Mouse (Mus musculus): Measurements from ENCODE around the gene Psg29. TPM values are rescaled to one million over a fixed set of nuclear protein-coding genes. Genes with fewer than 3 reads are reported as not detected.

Gene Psg29
- polyA plus RNA-seq (2012; ENCODE audit: insufficient read depth, insufficient read length, low replicate concordance, missing spikeins): not detected in 2 replicates

- Histone ChIP-seq H3K4me1 (ENCODE audit: control insufficient read depth, insufficient read depth, low read length) (no peaks in the 10 kb centered on the region), H3K27ac (ENCODE audit: insufficient read depth, low read depth, low read length) (no peak within 1 kb of the TSS), H3K4me3 (ENCODE audit: insufficient read depth, low read depth, low read length) (no peak within 1 kb of the TSS)
- TF ChIP-seq CTCF (IDR thresholded peaks at IDR 0.05; ENCODE audit: insufficient read depth, low read depth, low read length): no peak
- TF ChIP-seq POLR2A (IDR thresholded peaks at IDR 0.05; ENCODE audit: insufficient read depth, low read depth, low read length): no peak
Observed at GRCm38 (mm10) chr7:17203177-17203576, at the start of gene Psg29. Gene Psg29, plus strand, starts transcription at chr7:17203477.

- WGBS: 38% methylated on average over 2 of the region's 2 CpGs
- no peak overlapping the region for H3K4me3 ChIP-seq (ENCODE audit: insufficient read depth, low read depth, low read length)
Observed at GRCm38 (mm10) chr7:17155634-17156033, 47.6 kb upstream of the Psg29 start.

GRCm38 (mm10) chr7:17156885-17157677 is 46.2 kb upstream of the Psg29 start:
- Histone ChIP-seq H3K4me3 (ENCODE audit: insufficient read depth, low read depth, low read length) (no peak overlapping the region), H3K27ac (ENCODE audit: insufficient read depth, low read depth, low read length) (no peak overlapping the region), H3K4me1 (ENCODE audit: control insufficient read depth, insufficient read depth, low read length) (no peaks in the 10 kb centered on the region)
- no peak for TF ChIP-seq CTCF (IDR thresholded peaks at IDR 0.05; ENCODE audit: insufficient read depth, low read depth, low read length)
- no peak for TF ChIP-seq POLR2A (IDR thresholded peaks at IDR 0.05; ENCODE audit: insufficient read depth, low read depth, low read length)
- WGBS: 69% methylated on average over 3 of the region's 3 CpGs

More at GRCm38 (mm10) chr7:17155634-17156033, 47.6 kb upstream of the Psg29 start:
- Histone ChIP-seq H3K27ac (ENCODE audit: insufficient read depth, low read depth, low read length) (no peak overlapping the region), H3K4me1 (ENCODE audit: control insufficient read depth, insufficient read depth, low read length) (no peaks in the 10 kb centered on the region)
- TF ChIP-seq POLR2A (IDR thresholded peaks at IDR 0.05; ENCODE audit: insufficient read depth, low read depth, low read length) (no peak), CTCF (IDR thresholded peaks at IDR 0.05; ENCODE audit: insufficient read depth, low read depth, low read length) (no peak)

- Histone ChIP-seq H3K27ac (ENCODE audit: insufficient read depth, low read depth, low read length) (no peak overlapping the region), H3K4me3 (ENCODE audit: insufficient read depth, low read depth, low read length) (no peak overlapping the region), H3K4me1 (ENCODE audit: control insufficient read depth, insufficient read depth, low read length) (no peaks in the 10 kb centered on the region)
- 73% methylated on average over 7 of the region's 7 CpGs for WGBS
- TF ChIP-seq POLR2A (IDR thresholded peaks at IDR 0.05; ENCODE audit: insufficient read depth, low read depth, low read length) (no peak), CTCF (IDR thresholded peaks at IDR 0.05; ENCODE audit: insufficient read depth, low read depth, low read length) (no peak)
Observed at GRCm38 (mm10) chr7:17159011-17159410, 44.3 kb upstream of the Psg29 start.

GRCm38 (mm10) chr7:17171827-17172226 is 31.4 kb upstream of the Psg29 start:
- no peak overlapping the region for H3K27ac ChIP-seq (ENCODE audit: insufficient read depth, low read depth, low read length)
- TF ChIP-seq POLR2A (IDR thresholded peaks at IDR 0.05; ENCODE audit: insufficient read depth, low read depth, low read length): no peak
- no peak for TF ChIP-seq CTCF (IDR thresholded peaks at IDR 0.05; ENCODE audit: insufficient read depth, low read depth, low read length)
- H3K4me1 ChIP-seq (ENCODE audit: control insufficient read depth, insufficient read depth, low read length): no peaks in the 10 kb centered on the region
- no peak overlapping the region for H3K4me3 ChIP-seq (ENCODE audit: insufficient read depth, low read depth, low read length)
- WGBS: 87% methylated on average over 4 of the region's 4 CpGs

- TF ChIP-seq POLR2A (IDR thresholded peaks at IDR 0.05; ENCODE audit: insufficient read depth, low read depth, low read length) (no peak), CTCF (IDR thresholded peaks at IDR 0.05; ENCODE audit: insufficient read depth, low read depth, low read length) (no peak)
- H3K4me1 ChIP-seq (ENCODE audit: control insufficient read depth, insufficient read depth, low read length): no peaks in the 10 kb centered on the region
- 65% methylated on average over 3 of the region's 3 CpGs for WGBS
- no peak overlapping the region for H3K4me3 ChIP-seq (ENCODE audit: insufficient read depth, low read depth, low read length)
- no peak overlapping the region for H3K27ac ChIP-seq (ENCODE audit: insufficient read depth, low read depth, low read length)
Observed at GRCm38 (mm10) chr7:17205530-17206184, 2.4 kb downstream of the Psg29 start.

Other genes starting within 250 kb of the Psg29 start
- not detected in 2 replicates for gene Pnmal1, start 243.8 kb upstream of the Psg29 start, polyA plus RNA-seq (2012; ENCODE audit: insufficient read depth, insufficient read length, low replicate concordance, missing spikeins)
- gene Gm42372, start 220.4 kb upstream of the Psg29 start, polyA plus RNA-seq (2012; ENCODE audit: insufficient read depth, insufficient read length, low replicate concordance, missing spikeins): not detected in 2 replicates
- not detected in 2 replicates for gene Ccdc8, start 210.8 kb upstream of the Psg29 start, polyA plus RNA-seq (2012; ENCODE audit: insufficient read depth, insufficient read length, low replicate concordance, missing spikeins)
- not detected in 2 replicates for gene Ppp5c, start 175.6 kb upstream of the Psg29 start, polyA plus RNA-seq (2012; ENCODE audit: insufficient read depth, insufficient read length, low replicate concordance, missing spikeins)
- not detected in 2 replicates for gene Hif3a, start 141.1 kb upstream of the Psg29 start, polyA plus RNA-seq (2012; ENCODE audit: insufficient read depth, insufficient read length, low replicate concordance, missing spikeins)
- gene Psg16, start 129.4 kb upstream of the Psg29 start, polyA plus RNA-seq (2012; ENCODE audit: insufficient read depth, insufficient read length, low replicate concordance, missing spikeins): not detected in 2 replicates
- gene Ceacam3, start 53.2 kb upstream of the Psg29 start, polyA plus RNA-seq (2012; ENCODE audit: insufficient read depth, insufficient read length, low replicate concordance, missing spikeins): not detected in 2 replicates